Mouse (Mus musculus): ENCODE data around the gene Amd1. TPM values are rescaled to one million over a fixed set of nuclear protein-coding genes. Genes with fewer than 3 reads are reported as not detected.

Gene Amd1
- polyA plus RNA-seq, 1 experiment from 2014 or later, result 29.1 TPM

DNA sequence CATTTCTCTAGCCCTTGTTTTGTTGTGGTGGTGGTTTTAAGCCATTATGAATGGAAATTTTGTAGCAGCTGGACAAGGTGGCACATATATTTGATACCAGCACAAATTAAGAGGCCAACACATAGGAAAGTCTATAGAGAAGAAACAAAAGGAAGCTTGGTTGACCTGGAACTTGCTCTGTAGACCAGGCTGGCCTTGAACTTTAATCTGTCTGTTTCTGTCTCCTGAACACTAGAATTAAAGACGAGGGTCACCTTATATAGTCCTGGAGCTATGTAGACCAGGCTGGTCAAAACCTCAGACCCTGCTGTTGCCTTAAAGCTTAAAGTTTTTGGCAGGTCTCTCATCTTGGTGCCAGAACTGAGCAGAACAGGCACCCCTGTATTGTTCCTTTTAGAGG, 16.4 kb downstream of the Amd1 start:
- no peaks in the 10 kb centered on the region for H3K9me3 ChIP-seq (ENCODE audit: low read length)
- no peak overlapping the region for H3K4me2 ChIP-seq (ENCODE audit: low read depth, low read length)
- H3K4me1 ChIP-seq (ENCODE audit: insufficient read depth), result no peaks in the 10 kb centered on the region
- no peak overlapping the region for H3K27ac ChIP-seq (ENCODE audit: low read depth)
- H3K4me3 ChIP-seq (ENCODE audit: low read depth, low read length), result no peak overlapping the region
- ATAC-seq (no peak), DNase-seq (no peak)
- TF ChIP-seq CTCF (IDR thresholded peaks at IDR 0.05; ENCODE audit: low read depth), result no peak
- TF ChIP-seq EP300 (IDR thresholded peaks at IDR 0.05; ENCODE audit: low read depth), result no peak
- peaks cover 18% of the 10 kb centered on the region for H3K36me3 ChIP-seq (replicated peaks; ENCODE audit: insufficient read depth, low read length)
- WGBS (ENCODE audit: insufficient replicate concordance), result 76% methylated on average over 1 of the region's 1 CpGs
- H3K27me3 ChIP-seq (ENCODE audit: insufficient read depth, low read length), result no peaks in the 10 kb centered on the region
- no peak overlapping the region for H3K9ac ChIP-seq (replicated peaks)

DNA sequence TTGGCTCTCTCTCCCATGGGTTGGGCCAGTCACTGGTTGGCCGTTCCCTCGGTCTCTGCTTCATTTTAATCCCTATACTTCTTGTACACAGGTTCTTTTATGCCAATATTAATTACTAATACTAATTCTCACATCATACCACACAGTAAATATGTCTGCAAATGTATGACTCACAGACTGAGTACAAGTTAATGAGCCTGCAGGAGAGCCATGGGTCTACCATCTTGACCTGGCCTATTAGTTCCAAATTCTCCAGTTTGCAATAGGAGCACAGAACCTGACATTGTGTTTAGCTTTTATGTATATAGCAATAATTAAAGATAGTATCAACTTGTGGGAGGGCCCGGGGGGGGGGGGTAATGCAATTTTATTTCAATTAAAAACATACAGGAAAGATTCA, 17.0 kb downstream of the Amd1 start:
- Histone ChIP-seq H3K27me3 (ENCODE audit: insufficient read depth, low read length) (no peaks in the 10 kb centered on the region), H3K4me3 (ENCODE audit: low read depth, low read length) (no peak overlapping the region), H3K4me1 (ENCODE audit: insufficient read depth) (no peaks in the 10 kb centered on the region), H3K9ac (replicated peaks) (no peak overlapping the region), H3K4me2 (ENCODE audit: low read depth, low read length) (no peak overlapping the region), H3K36me3 (replicated peaks; ENCODE audit: insufficient read depth, low read length) (peaks cover 16% of the 10 kb centered on the region), H3K27ac (ENCODE audit: low read depth) (no peak overlapping the region), H3K9me3 (ENCODE audit: low read length) (no peaks in the 10 kb centered on the region)
- no peak for TF ChIP-seq CTCF (IDR thresholded peaks at IDR 0.05; ENCODE audit: low read depth)
- ATAC-seq, result no peak
- WGBS (ENCODE audit: insufficient replicate concordance), result 81% methylated on average over 3 of the region's 3 CpGs
- no peak for DNase-seq

DNA sequence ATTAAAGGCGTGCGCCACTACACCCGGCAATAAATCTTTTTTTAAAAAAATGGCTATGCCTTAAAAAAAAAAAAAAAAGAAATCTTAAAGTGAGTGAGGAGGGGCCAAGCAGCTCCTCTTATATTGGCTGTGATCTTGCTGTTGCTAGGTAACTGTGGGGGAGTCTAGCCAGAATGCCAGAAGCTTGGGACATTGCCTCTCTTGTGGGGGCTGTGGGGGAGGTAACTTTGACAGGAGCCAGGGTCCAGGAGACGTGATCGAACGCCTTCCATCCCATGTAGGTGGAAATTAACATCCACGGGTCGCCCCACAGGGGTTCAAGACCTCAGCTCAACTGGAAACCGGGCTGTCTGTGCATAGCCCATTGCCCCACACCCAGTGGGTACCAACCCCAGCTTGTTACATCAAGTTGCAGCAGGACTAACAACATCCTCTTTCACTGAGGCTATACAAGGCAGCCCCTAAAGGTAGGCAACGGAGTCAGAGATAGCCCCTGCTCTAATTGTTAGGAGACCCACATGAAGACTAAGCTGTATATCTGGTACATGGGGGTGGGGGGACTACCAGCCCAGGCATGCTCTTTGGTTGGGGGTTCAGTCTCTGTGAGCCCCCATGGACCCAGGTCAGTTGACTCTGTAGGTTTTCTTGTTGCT, 17.7 kb downstream of the Amd1 start:
- H3K4me3 ChIP-seq (ENCODE audit: low read depth, low read length), result no peak overlapping the region
- no peak overlapping the region for H3K9ac ChIP-seq (replicated peaks)
- H3K4me1 ChIP-seq (ENCODE audit: insufficient read depth), result no peaks in the 10 kb centered on the region
- no peak overlapping the region for H3K27ac ChIP-seq (ENCODE audit: low read depth)
- no peak for ATAC-seq
- H3K4me2 ChIP-seq (ENCODE audit: low read depth, low read length), result no peak overlapping the region
- WGBS (ENCODE audit: insufficient replicate concordance), result 84% methylated on average over 10 of the region's 10 CpGs
- H3K9me3 ChIP-seq (ENCODE audit: low read length), result no peaks in the 10 kb centered on the region
- H3K36me3 ChIP-seq (replicated peaks; ENCODE audit: insufficient read depth, low read length), result peaks cover 12% of the 10 kb centered on the region
- DNase-seq, result no peak
- H3K27me3 ChIP-seq (ENCODE audit: insufficient read depth, low read length), result no peaks in the 10 kb centered on the region
- no peak for TF ChIP-seq EP300 (IDR thresholded peaks at IDR 0.05; ENCODE audit: low read depth)
- TF ChIP-seq CTCF (IDR thresholded peaks at IDR 0.05; ENCODE audit: low read depth), result no peak

DNA sequence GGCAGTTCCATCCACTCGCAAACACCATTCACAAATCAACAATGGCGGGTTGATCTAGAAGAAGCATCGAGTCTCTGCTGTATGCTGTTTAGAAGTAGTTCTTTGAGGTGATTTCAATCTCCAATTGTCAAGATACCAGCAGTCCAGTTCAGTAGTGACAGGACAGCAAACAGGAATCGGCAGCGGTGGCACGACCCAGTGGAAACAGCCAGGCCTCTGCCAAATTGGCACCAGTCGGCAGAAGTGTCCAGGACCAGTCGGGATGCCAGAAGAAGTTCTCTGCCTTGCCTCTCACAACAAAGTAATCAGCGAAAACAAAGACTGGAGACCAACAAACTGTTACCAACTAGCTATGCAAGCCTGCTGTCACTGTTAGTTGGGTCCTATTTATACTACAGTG, 18.4 kb downstream of the Amd1 start:
- WGBS (ENCODE audit: insufficient replicate concordance), result 92% methylated on average over 9 of the region's 9 CpGs
- Histone ChIP-seq H3K4me1 (ENCODE audit: insufficient read depth) (no peaks in the 10 kb centered on the region), H3K4me3 (ENCODE audit: low read depth, low read length) (no peak overlapping the region), H3K27me3 (ENCODE audit: insufficient read depth, low read length) (no peaks in the 10 kb centered on the region), H3K27ac (ENCODE audit: low read depth) (no peak overlapping the region), H3K36me3 (replicated peaks; ENCODE audit: insufficient read depth, low read length) (peaks cover 11% of the 10 kb centered on the region; the same call in 1 of the 2 replicates), H3K9ac (replicated peaks) (no peak overlapping the region), H3K4me2 (ENCODE audit: low read depth, low read length) (no peak overlapping the region), H3K9me3 (ENCODE audit: low read length) (no peaks in the 10 kb centered on the region)
- TF ChIP-seq CTCF (IDR thresholded peaks at IDR 0.05; ENCODE audit: low read depth) (no peak), EP300 (IDR thresholded peaks at IDR 0.05; ENCODE audit: low read depth) (no peak)
- ATAC-seq (no peak), DNase-seq (no peak)

DNA sequence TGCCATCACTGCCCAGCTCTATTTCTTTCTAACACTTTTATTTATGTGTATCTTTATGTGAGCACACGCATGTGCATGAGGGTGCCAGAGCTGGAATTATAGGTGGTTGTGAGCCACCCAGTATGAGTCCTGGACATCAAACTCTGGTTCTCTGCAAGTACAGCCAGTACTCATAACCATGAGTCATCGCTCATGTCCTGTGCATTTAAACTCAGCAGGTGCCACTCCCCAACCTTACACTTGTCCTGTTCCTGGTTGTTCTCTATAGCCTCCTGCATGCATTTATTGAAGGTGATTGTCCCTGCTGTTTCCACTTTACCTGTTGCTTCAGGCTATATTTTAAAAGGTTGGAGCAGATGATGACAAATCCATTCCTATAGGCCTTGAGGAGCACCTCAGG, 20.4 kb downstream of the Amd1 start:
- TF ChIP-seq CTCF (IDR thresholded peaks at IDR 0.05; ENCODE audit: low read depth) (no peak), EP300 (IDR thresholded peaks at IDR 0.05; ENCODE audit: low read depth) (no peak)
- H3K4me1 ChIP-seq (ENCODE audit: insufficient read depth), result no peaks in the 10 kb centered on the region
- H3K27me3 ChIP-seq (ENCODE audit: insufficient read depth, low read length), result no peaks in the 10 kb centered on the region
- DNase-seq (no peak), ATAC-seq (no peak)
- peaks cover 4% of the 10 kb centered on the region; the same call in 1 of the 2 replicates for H3K36me3 ChIP-seq (replicated peaks; ENCODE audit: insufficient read depth, low read length)
- no peak overlapping the region for H3K27ac ChIP-seq (ENCODE audit: low read depth)
- H3K9me3 ChIP-seq (ENCODE audit: low read length), result no peaks in the 10 kb centered on the region
- H3K4me2 ChIP-seq (ENCODE audit: low read depth, low read length), result no peak overlapping the region
- no peak overlapping the region for H3K9ac ChIP-seq (replicated peaks)
- H3K4me3 ChIP-seq (ENCODE audit: low read depth, low read length), result no peak overlapping the region
- WGBS (ENCODE audit: insufficient replicate concordance), result 90% methylated on average over 2 of the region's 2 CpGs

DNA sequence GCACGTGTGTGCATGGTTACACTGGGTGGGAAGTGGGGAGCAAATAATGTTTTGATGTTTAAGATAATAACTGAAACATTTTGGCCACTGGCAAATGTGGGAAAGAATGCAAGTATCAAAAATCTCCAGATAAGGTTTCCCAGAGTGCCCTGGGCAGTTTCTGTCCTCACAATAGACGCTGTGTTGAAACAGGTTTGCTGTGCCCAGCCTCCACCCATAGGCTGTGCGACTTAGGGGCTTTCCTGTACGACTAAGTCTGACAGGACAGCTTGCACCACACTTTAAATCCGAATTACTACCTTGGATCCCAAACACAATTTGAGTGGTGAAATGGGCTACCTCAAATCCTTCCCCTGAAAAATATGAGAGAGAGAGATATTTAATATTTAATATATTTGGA, 23.7 kb downstream of the Amd1 start:
- Histone ChIP-seq H3K4me2 (ENCODE audit: low read depth, low read length) (no peak overlapping the region), H3K27me3 (ENCODE audit: insufficient read depth, low read length) (no peaks in the 10 kb centered on the region), H3K9me3 (ENCODE audit: low read length) (no peaks in the 10 kb centered on the region), H3K36me3 (replicated peaks; ENCODE audit: insufficient read depth, low read length) (no peaks in the 10 kb centered on the region), H3K4me3 (ENCODE audit: low read depth, low read length) (no peak overlapping the region), H3K4me1 (ENCODE audit: insufficient read depth) (peaks cover 14% of the 10 kb centered on the region), H3K9ac (replicated peaks) (no peak overlapping the region), H3K27ac (ENCODE audit: low read depth) (no peak overlapping the region)
- DNase-seq (no peak), ATAC-seq (no peak)
- TF ChIP-seq CTCF (IDR thresholded peaks at IDR 0.05; ENCODE audit: low read depth) (no peak), EP300 (IDR thresholded peaks at IDR 0.05; ENCODE audit: low read depth) (no peak)
- 54% methylated on average over 5 of the region's 5 CpGs for WGBS (ENCODE audit: insufficient replicate concordance)

Data from liver, postnatal 0 days (tissue).